9 mouse cellular contexts compared by ENCODE assay signal in genomic region chr5:107961438-107962251, GRCm38 (mm10). TPM values are rescaled to one million over a fixed set of nuclear protein-coding genes. Genes with fewer than 3 reads are reported as not detected.
A peak's percentile ranks its signal among the peaks of the same experiment; 100 is the strongest.
DNase-seq lines count a peak whose midpoint lies in the region; ATAC-seq lines count a peak whose summit lies in the region.
"Had no signal": no experiment of that assay in that cellular context is flagged by ENCODE, and none has a peak within 500 bp of the region (broad histone marks: within the 10 kb centered on the region; RNA-seq: fewer than 3 reads in every experiment).

No protein-coding gene starts in this region.

- H3K36me3 ChIP-seq in intestine, embryonic 14.5 days (ENCODE audit: control insufficient read depth, insufficient read depth, low read length), result no peaks in the 10 kb centered on the region
- no peaks in the 10 kb centered on the region for H3K36me3 ChIP-seq in intestine, embryonic 16.5 days (ENCODE audit: control insufficient read depth, insufficient read depth, low read length)
- H3K36me3 ChIP-seq in embryonic facial prominence, embryonic 15.5 days, result no peaks in the 10 kb centered on the region
- H3K36me3 ChIP-seq: limb, embryonic 15.5 days had no signal

- no peaks in the 10 kb centered on the region for H3K27me3 ChIP-seq in intestine, embryonic 14.5 days (replicated peaks; ENCODE audit: control insufficient read depth, insufficient read depth, low read length)
- no peaks in the 10 kb centered on the region for H3K27me3 ChIP-seq in intestine, embryonic 16.5 days (replicated peaks; ENCODE audit: control insufficient read depth, insufficient read depth, low read length)
- no peaks in the 10 kb centered on the region for H3K27me3 ChIP-seq in embryonic facial prominence, embryonic 15.5 days
- H3K27me3 ChIP-seq: limb, embryonic 15.5 days had no signal

- peaks cover 14% of the 10 kb centered on the region for H3K4me1 ChIP-seq in intestine, embryonic 14.5 days (replicated peaks; ENCODE audit: control insufficient read depth, insufficient read depth, low read length)
- H3K4me1 ChIP-seq in intestine, embryonic 16.5 days (ENCODE audit: control insufficient read depth, insufficient read depth, low read length), result peaks cover 11% of the 10 kb centered on the region; the same call in 1 of the 2 replicates
- peaks cover 12% of the 10 kb centered on the region for H3K4me1 ChIP-seq in embryonic facial prominence, embryonic 15.5 days

- DNase-seq in intestine, embryonic 14.5 days (ENCODE audit: low spot score), result no peak
- peak; percentile 57 for DNase-seq in NIH3T3 (ENCODE audit: low read depth)
- DNase-seq in heart, postnatal 10 days, result peak; percentile 51 to 61
- peak; percentile 47 for DNase-seq in left cerebral cortex, postnatal 4 days
- DNase-seq in right cerebral cortex, adult 2 months (ENCODE audit: low spot score in 2 of 2), result peak; percentile 37 to 54
- no peak for DNase-seq in embryo, embryonic 10.5 days (ENCODE audit: low spot score)

- no peak overlapping the region for H3K4me3 ChIP-seq in intestine, embryonic 14.5 days (ENCODE audit: low read depth, low read length)
- H3K4me3 ChIP-seq in intestine, embryonic 16.5 days (ENCODE audit: low read length), result no peak overlapping the region
- no peak overlapping the region for H3K4me3 ChIP-seq in embryonic facial prominence, embryonic 15.5 days (replicated peaks)
- H3K4me3 ChIP-seq: limb, embryonic 15.5 days had no signal

- H3K9ac ChIP-seq in intestine, embryonic 14.5 days (ENCODE audit: low read length), result no peak overlapping the region
- no peak overlapping the region for H3K9ac ChIP-seq in intestine, embryonic 16.5 days (ENCODE audit: low read depth, low read length)
- H3K9ac ChIP-seq in embryonic facial prominence, embryonic 15.5 days, result no peak overlapping the region
- H3K9ac ChIP-seq: limb, embryonic 15.5 days had no signal

- no peak for ATAC-seq in intestine, embryonic 14.5 days (replicated peaks; ENCODE audit: low FRiP score, low TSS enrichment, low read depth)
- ATAC-seq in intestine, embryonic 16.5 days, result no peak
- no peak for ATAC-seq in embryonic facial prominence, embryonic 15.5 days (ENCODE audit: insufficient number of reproducible peaks, low FRiP score, low TSS enrichment, low read depth)

- WGBS in intestine, embryonic 14.5 days, result 51% methylated on average over 16 of the region's 16 CpGs
- WGBS in intestine, embryonic 16.5 days, result 48% methylated on average over 16 of the region's 16 CpGs
- 47% methylated on average over 16 of the region's 16 CpGs for WGBS in embryonic facial prominence, embryonic 15.5 days

- H3K4me2 ChIP-seq in intestine, embryonic 14.5 days (ENCODE audit: low read length), result peak overlapping the region; percentile 26; the same call in 1 of the 2 replicates
- no peak overlapping the region for H3K4me2 ChIP-seq in intestine, embryonic 16.5 days (ENCODE audit: low read depth, low read length)
- 0 out of 2 replicates have a peak overlapping the region, but pooled peaks have one; percentile 19 for H3K4me2 ChIP-seq in embryonic facial prominence, embryonic 15.5 days (replicated peaks)
- H3K4me2 ChIP-seq: limb, embryonic 15.5 days had no signal

- no peaks in the 10 kb centered on the region for H3K9me3 ChIP-seq in intestine, embryonic 14.5 days (ENCODE audit: control insufficient read depth, low read length)
- H3K9me3 ChIP-seq in intestine, embryonic 16.5 days (ENCODE audit: control insufficient read depth, low read length), result no peaks in the 10 kb centered on the region
- H3K9me3 ChIP-seq in embryonic facial prominence, embryonic 15.5 days (replicated peaks), result no peaks in the 10 kb centered on the region
- H3K9me3 ChIP-seq: limb, embryonic 15.5 days had no signal

- intact Hi-C loops in heart, postnatal 10 days (cut with DNase I), result no loop called here
- intact Hi-C loops in left cerebral cortex, postnatal 4 days (cut with DNase I), result no loop called here

- H3K27ac ChIP-seq in intestine, embryonic 14.5 days (ENCODE audit: low read depth), result no peak overlapping the region
- H3K27ac ChIP-seq in intestine, embryonic 16.5 days (ENCODE audit: low read length), result no peak overlapping the region
- no peak overlapping the region for H3K27ac ChIP-seq in embryonic facial prominence, embryonic 15.5 days (replicated peaks)
- H3K27ac ChIP-seq: limb, embryonic 15.5 days had no signal

RNA-seq across cellular contexts. Expression of gene Fam69a, which starts 25.2 kb away (rescaled TPM):
- polyA plus RNA-seq in intestine, embryonic 14.5 days (2014; fragmentation: Nextera tagmentation; extraction: Ambion mirVana), result 24.5 and 25.0 TPM in 2 replicates
- polyA plus RNA-seq in intestine, embryonic 16.5 days (2015; fragmentation: Nextera tagmentation; extraction: Ambion mirVana), result 17.8 and 17.9 TPM in 2 replicates
- 27.4 and 28.0 TPM in 2 replicates for polyA plus RNA-seq in embryonic facial prominence, embryonic 15.5 days (2015; fragmentation: Nextera tagmentation; extraction: Ambion mirVana)
- total RNA-seq in heart, postnatal 10 days (2021), result 10 to 100 TPM in 1 of 2 experiments, 1 to 10 TPM in 1; 9.0 to 10.4 TPM
- total RNA-seq in left cerebral cortex, postnatal 4 days (2021), result 10 to 100 TPM; 36.3 to 37.9 TPM

Comparison
In these comparisons a context has a peak if more than half of its experiments do, and no peak if none do; other contexts are left out.
1. DNase-seq: peak in NIH3T3 (single experiment), heart, postnatal 10 days (2 of 2), left cerebral cortex, postnatal 4 days (single experiment) and right cerebral cortex, adult 2 months (2 of 2); none in intestine, embryonic 14.5 days (single experiment) and embryo, embryonic 10.5 days (single experiment).